Mouse (Mus musculus) heart, adult 8-10 months (tissue): ENCODE results near the gene Gm49369. TPM values are rescaled to one million over a fixed set of nuclear protein-coding genes. Genes with fewer than 3 reads are reported as not detected.
A peak's percentile ranks its signal among the peaks of the same experiment; 100 is the strongest.
"Not testable (repeated sequence)": the region's sequence is repeated elsewhere in the genome, so short reads cannot be mapped to it uniquely, and the experiment has no call there.

ENCODE experiments used
- DNase-seq: peaks from one replicate; pipeline ENCODE4 v3.0.0; 2022; ENCODE audit warnings: low spot score
- total RNA-seq, 4 experiments: library from RNA; stranded (reverse); gene quantifications; 2 replicates each; pipeline ENCODE4 v1.2.4; 2022

Gene Gm49369
- 10 to 100 TPM in 1 of 4 experiments, 1 to 10 TPM in 2, under 1 TPM in 1; 0.63 to 14.1 (median 6.3) TPM for total RNA-seq

GRCm38 (mm10) chr7:142382567-142382966 lies at the start of gene Gm49369:
Gene Gm49369, minus strand, starts transcription at chr7:142382667.
- no peak for DNase-seq

GRCm38 (mm10) chr7:142431106-142431505 lies 48.6 kb upstream of the Gm49369 start:
- DNase-seq: no peak

- DNase-seq: no peak
Observed at GRCm38 (mm10) chr7:142430160-142430678, 47.8 kb upstream of the Gm49369 start.

- no peak for DNase-seq
Observed at GRCm38 (mm10) chr7:142428213-142428612, 45.7 kb upstream of the Gm49369 start.

GRCm38 (mm10) chr7:142425641-142426213 lies 43.3 kb upstream of the Gm49369 start:
- DNase-seq: no peak

GRCm38 (mm10) chr7:142421826-142422225 lies 39.4 kb upstream of the Gm49369 start:
- no peak for DNase-seq

GRCm38 (mm10) chr7:142419887-142420286 lies 37.4 kb upstream of the Gm49369 start:
- DNase-seq: no peak

- DNase-seq: no peak
Observed at GRCm38 (mm10) chr7:142418679-142419078, 36.2 kb upstream of the Gm49369 start.

GRCm38 (mm10) chr7:142418027-142418426 lies 35.6 kb upstream of the Gm49369 start:
- peak; percentile 71 for DNase-seq

- DNase-seq: no peak
Observed at GRCm38 (mm10) chr7:142416225-142416624, 33.8 kb upstream of the Gm49369 start.

GRCm38 (mm10) chr7:142415314-142415713 lies 32.8 kb upstream of the Gm49369 start:
- DNase-seq: peak; percentile 66

GRCm38 (mm10) chr7:142413285-142413684 lies 30.8 kb upstream of the Gm49369 start:
- no peak for DNase-seq

GRCm38 (mm10) chr7:142409603-142410002 lies 27.1 kb upstream of the Gm49369 start:
- no peak for DNase-seq

GRCm38 (mm10) chr7:142408686-142409085 lies 26.2 kb upstream of the Gm49369 start:
- no peak for DNase-seq

- no peak for DNase-seq
Observed at GRCm38 (mm10) chr7:142407935-142408334, 25.5 kb upstream of the Gm49369 start.

- not testable (repeated sequence) for DNase-seq
Observed at GRCm38 (mm10) chr7:142405134-142405533, 22.7 kb upstream of the Gm49369 start.

- DNase-seq: no peak
Observed at GRCm38 (mm10) chr7:142403591-142403990, 21.1 kb upstream of the Gm49369 start.

GRCm38 (mm10) chr7:142400750-142401142 lies 18.3 kb upstream of the Gm49369 start:
- DNase-seq: no peak

GRCm38 (mm10) chr7:142400112-142400749 lies 17.8 kb upstream of the Gm49369 start:
- DNase-seq: no peak

GRCm38 (mm10) chr7:142399250-142399649 lies 16.8 kb upstream of the Gm49369 start:
- no peak for DNase-seq

GRCm38 (mm10) chr7:142398052-142398451 lies 15.6 kb upstream of the Gm49369 start:
- DNase-seq: no peak

GRCm38 (mm10) chr7:142396611-142397010 lies 14.1 kb upstream of the Gm49369 start:
- no peak for DNase-seq

- DNase-seq: no peak
Observed at GRCm38 (mm10) chr7:142395472-142395871, 13.0 kb upstream of the Gm49369 start.
